Mouse (Mus musculus) telencephalon, adult 2 months (tissue): ENCODE measurements around the gene Snai3.
A peak's percentile ranks its signal among the peaks of the same experiment; 100 is the strongest.

ENCODE experiments used
- DNase-seq: peaks from one replicate; pipeline ENCODE4 v3.0.0-alpha.2; 2011; ENCODE audit warnings: low read depth, low spot score

The Snai3 gene

DNA sequence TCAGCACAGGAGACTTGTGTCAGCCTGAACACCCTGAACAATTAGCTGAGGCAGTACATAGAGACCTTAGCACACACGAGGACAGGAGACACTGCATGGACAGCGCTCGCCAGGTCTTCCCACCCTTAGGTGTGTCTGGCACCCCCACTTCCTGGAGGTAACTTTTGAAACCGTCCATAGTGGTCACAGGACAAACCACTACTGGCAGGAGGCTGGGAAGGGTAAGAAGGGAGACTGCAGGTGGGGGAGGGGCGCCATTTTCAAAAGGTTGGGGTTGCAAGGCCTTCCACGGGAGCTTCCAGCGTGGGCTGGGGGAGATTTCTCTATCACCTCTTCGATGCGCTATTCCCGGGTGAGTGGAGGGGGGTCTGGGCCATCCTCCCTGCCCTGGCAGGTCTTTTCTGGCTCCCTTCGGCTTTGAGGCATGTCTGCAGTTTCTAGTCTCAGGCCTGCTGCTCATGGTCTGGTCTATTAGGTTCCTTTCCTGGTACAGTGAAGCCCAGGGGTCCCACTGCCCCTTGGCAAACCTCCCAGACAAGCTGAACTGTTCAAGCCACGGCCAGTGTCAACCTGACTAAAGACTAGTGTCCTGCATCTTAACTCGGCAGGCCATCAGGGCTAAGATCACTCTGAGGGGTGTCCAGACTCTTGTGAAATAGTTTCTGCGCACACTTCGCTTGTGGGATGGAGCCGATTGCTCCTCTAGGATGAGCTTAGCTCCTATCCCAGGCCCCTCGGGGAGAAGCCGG, 28.7 kb downstream of the Snai3 start:
- no peak for DNase-seq

- no peak for DNase-seq
Observed at GRCm38 (mm10) chr8:122430646-122431045, 29.9 kb downstream of the Snai3 start.

DNA sequence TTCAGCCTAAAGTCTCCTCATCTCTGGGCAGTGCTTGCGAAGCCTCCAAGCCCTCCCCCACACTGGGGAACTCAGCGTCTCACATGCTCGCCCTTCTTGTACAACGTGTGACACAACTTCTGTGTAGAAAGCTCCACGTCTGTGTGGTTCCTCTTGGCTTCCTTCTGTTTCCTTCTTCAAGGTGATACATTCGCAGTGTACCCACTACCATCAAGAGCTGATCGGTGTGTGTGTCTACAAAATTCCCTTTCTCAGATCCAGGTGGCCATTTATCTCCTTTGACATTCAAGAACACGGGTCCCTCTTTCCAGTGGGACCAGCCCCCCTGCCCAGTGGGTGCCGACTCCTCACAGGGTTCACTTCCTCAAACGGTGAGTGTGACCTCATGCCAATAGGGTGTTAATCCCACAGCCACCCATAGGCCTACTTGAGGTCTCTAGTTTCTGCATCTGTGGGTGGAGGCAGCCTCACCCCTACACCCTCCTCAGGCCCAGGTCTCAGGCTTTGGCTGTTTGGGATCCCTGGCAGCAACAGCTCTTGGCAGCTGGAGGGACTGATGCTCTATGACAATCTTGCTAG, 30.4 kb downstream of the Snai3 start:
- no peak for DNase-seq

DNA sequence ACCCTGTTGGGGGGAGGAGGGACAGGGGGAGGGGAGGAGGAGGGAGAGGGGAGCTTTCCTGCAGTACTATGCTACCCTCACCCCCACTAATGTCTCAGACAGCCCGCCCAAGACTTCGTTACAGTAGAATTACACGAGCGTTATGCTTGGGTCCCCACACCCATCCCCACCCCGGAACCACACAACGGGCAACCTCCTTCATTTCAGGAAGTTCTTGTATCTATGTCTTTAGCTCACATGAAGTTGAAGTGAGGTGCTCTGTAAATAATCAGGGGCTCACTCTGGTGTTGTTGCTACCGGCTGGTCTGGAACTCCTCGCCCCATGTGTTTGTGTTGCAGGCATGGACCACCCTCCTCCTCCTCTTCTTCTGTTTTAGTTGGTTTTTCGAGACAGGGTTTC, 32.4 kb downstream of the Snai3 start:
- DNase-seq, result no peak

DNA sequence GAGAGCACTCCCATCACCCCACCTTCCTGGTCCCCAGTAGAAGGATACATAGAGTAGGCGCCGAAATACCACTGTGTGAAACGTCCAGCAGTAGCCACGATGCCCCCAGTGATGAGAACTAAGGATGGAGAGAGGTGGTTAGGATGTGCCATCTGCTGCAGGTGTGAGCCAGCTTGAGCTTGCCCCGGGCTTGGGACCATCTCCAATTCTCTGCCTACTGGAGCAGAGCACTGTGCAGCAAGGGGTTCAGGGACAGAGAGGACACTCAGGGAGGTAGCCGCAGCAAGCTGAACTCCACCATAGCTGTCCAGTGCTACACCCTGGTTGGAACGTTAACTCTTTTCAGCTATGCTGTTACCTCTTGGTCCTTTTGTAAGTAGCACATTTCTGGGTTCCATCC, 32.9 kb downstream of the Snai3 start:
- DNase-seq, result no peak

GRCm38 (mm10) chr8:122426145-122426544, 34.4 kb downstream of the Snai3 start:
- no peak for DNase-seq

GRCm38 (mm10) chr8:122423659-122424058, 36.9 kb downstream of the Snai3 start:
- DNase-seq, result no peak

DNA sequence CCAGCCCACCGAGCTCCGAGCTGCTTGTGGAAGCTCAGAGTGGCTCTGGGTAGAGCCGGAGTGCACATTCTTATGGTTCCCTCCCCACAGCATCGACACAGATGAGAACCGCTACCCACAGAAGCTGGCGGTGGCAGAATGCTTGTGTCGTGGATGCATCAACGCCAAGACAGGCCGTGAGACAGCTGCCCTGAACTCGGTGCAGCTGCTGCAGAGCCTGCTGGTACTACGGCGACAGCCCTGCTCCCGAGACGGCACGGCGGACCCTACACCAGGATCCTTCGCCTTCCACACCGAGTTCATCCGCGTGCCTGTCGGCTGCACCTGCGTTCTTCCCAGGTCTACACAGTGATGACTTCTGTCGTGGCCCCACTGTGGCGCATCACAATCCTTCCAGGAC, 37.3 kb downstream of the Snai3 start:
- DNase-seq, result no peak

DNA sequence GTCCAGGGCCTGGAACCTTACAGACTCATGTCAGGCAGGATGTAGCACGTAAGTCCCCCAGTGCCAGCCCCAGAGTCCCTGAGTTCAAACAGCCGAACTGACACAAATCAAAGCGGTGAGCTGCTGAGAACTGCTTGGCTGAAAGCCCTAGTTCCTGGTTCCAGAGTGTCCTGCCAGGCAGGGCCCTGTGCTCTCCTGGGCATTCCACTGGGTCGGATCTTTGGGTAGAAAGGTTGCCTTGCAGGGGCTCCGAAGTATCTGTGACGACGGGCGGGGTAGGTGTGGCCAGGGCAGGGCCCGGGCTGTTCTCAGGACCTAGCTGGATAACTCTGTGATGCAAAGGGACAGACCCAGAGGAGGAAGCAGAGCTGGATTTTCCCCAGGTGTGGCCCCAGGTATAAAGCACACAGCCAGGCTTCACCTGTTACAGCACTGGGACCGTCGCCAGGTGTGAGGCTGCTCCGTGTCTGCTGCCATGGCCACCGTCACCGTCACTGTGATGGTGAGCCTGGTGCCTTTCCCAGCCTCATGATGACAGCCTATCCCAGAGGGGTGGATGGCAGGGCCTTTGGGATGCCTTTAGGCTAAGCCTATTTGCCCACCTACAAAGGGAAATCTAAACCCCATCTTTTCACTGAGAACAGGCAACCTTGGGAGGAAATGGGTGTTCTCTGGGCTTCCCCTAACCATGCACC, 39.0 kb downstream of the Snai3 start, which contains the start of gene Il17c:
Gene Il17c, plus strand, starts transcription at position 645 of the 695 bp plus-strand sequence.
- DNase-seq, result no peak

DNA sequence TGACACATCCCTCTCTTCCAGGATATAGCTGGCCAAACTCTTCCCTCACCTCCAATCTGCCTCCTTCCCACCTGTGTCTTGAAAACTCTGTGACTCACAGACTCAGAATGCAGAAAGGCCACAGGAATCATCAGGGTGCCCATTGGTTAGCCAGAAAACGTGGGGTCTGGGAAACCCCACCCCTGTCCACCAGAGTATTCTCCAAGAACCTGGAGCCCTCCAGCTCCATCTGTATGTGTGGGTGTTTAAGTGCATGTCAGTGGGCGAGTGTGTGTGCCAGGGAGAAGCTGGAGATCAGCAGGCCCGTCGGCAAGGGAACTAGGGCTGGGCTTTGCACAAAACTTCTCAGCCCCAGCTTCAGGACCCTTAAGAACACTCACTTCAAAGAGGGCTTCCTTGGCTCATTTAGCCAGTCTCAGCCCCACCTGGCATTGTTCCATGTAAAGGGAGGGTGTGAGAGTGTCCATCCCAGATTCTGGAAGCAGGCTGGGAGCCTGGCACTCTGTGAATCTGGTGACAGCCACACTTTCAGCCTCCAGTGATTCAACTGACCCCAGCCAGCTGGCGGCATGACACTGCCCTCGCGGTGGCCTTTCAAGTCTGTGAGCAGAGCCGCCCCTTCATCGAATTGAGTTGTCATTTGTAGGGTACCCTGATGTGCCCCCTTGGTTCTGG, 40.5 kb downstream of the Snai3 start:
- DNase-seq, result peak; percentile 49

- DNase-seq, result no peak
Observed at GRCm38 (mm10) chr8:122415554-122415953, 45.0 kb downstream of the Snai3 start.

- DNase-seq, result no peak
Observed at GRCm38 (mm10) chr8:122414311-122414710, 46.2 kb downstream of the Snai3 start.

DNA sequence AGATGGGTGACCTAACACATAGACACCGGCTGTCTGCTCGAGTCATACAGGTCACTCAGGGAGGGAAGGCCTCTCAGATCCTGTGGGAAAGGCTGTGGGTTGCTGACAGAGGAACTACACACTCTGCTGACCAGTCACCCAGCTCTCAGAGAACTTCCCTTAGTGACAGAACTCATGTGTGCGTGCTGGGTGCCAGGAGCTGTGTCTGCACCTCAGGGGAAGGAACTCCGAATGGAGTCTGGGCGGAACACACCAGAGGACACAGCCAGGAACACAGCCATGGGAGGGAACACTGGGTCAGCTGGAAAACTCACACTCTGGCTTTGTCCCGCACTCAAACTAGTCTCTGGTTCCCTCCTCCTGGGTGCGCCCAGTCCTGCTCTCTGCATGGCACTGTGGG, 52.9 kb downstream of the Snai3 start:
- no peak for DNase-seq

DNA sequence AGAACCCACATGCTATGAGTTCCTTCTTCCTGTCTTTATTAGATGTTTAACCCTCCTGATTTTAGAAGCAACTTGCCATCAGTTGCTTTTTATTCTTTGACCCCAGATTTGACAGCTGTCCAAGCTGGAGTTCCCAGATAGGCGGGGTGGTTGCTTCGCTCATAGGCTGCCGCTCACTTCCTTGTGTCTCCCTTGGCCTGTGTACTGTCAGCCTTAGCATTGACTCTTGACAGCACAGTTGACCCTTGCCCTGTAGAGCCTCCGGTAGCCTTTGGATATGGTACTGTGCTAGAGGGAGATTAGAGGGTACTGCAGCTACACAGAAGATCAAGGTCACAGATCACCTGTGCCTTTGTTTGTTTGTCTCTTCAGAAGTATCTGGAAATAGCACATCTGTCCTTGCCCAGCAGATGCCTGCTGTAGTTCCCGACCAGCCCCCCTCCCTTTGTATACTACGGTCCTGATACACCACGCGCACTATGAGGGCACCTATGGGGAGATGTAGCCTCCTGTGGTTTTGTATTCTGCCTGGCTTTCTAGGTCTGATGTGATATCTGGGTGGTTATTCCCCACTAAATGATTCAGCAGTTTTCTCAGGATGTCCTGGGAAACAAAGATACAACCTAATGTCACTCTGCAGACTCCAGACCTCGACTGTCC, 55.3 kb downstream of the Snai3 start:
- no peak for DNase-seq
